Mouse (Mus musculus) frontal cortex, adult (tissue): Measurements from ENCODE around the gene Chrna3.
A peak's percentile ranks its signal among the peaks of the same experiment; 100 is the strongest.

Experiments
- ATAC-seq: cut with Nextera tagmentation; 2 replicates; pipeline ENCODE4 v1.9.2; 2017; ENCODE audit warnings: mild to moderate bottlenecking, moderate library complexity, mixed read lengths; ENCODE audit not compliant: low TSS enrichment

Chrna3 gene

DNA sequence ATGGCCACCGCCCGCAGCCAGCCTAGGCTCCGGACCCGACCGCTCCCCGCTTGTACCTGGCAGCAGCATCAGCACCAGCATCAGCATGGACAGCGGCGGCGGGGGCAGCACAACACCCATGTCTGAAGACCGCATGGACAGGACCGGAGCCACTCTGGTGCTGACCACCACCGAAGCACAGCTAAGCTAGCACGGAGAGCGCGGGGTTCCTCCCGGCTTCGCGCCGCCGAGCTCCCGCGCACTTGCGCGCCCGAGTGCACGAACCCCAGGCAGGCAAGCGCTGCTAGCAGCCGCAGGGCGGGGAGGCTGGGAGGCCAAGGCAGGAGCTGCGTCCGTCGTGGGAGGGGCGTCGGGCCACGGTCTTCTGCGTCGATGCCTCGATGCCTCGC is at the start of gene Chrna3:
Chrna3 (minus strand) TSS at position 288 of the 389 bp plus-strand sequence.
- ATAC-seq: peak; percentile 23; the same call in 1 of the 2 replicates

GRCm38 (mm10) chr9:55067965-55068265 is 41.6 kb upstream of the Chrna3 start:
- ATAC-seq: no peak

DNA sequence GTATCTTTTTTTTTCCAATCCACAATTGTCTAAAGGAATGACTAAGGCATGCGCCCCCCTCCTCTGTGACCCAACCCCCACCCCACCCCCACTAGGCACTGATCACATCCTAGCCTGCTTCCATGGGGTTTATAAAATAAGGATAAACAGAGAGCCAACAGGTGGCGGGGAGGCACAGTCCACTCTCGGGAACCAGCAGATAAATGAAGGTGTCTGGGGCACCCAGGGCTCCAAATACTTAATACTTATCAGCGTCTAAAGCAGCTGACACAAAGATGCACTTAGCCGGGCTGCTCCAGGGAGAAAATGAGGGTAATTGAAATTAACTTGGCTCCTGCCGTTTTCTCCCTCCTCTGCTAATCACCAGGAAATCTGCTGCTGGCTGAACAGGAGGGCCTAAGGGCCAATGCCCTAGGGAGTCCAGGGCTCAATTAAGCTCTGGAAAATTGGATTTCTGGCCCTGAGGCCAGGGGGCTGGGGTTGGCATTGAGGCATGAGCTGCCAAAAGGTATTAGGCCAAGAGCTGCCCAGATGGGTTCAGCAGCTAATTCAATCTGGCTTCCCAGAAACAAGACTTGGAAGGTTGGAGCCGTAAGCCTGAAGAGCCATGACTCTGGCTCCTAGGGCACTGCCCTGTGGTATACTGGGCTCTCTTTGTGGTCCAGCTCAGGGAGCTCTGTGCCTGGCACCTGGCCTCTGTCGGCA is 41.0 kb upstream of the Chrna3 start:
- ATAC-seq: 0 out of 2 replicates have a peak, but pooled peaks have one; percentile 9

GRCm38 (mm10) chr9:55065241-55065640 is 38.9 kb upstream of the Chrna3 start:
- ATAC-seq: no peak

- ATAC-seq: no peak
Measured at GRCm38 (mm10) chr9:55058067-55058466, 31.7 kb upstream of the Chrna3 start.

DNA sequence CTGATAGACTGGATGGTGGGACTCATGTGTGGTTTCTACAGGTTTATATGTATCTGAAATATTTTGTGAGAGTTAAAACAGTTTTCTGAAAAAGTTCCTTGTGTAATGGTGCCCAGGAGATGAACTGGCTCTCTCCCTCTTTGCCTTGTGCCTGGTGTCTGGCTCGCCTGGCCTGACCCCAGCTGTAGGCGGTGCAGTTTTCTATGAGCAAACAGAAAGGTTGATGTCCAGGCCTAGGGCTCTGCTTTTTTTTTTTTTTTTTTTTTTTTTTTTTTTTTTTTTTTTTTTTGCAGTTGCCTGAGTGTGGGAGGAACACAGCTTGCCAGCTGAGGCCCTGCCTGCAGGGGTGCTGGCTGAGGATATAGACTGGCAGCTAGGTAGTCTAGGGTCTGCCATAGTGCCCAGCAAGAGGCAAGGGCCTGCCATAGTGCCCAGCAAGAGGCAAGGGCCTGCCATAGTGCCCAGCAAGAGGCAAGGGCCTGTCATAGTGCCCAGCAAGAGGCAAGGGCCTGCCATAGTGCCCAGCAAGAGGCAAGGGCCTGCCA is 29.1 kb upstream of the Chrna3 start:
- no peak for ATAC-seq

GRCm38 (mm10) chr9:55048211-55048880 is 22.0 kb upstream of the Chrna3 start, which contains the start of gene Chrnb4:
TSS of gene Chrnb4 (minus strand) at chr9:55048779.
- ATAC-seq: no peak

DNA sequence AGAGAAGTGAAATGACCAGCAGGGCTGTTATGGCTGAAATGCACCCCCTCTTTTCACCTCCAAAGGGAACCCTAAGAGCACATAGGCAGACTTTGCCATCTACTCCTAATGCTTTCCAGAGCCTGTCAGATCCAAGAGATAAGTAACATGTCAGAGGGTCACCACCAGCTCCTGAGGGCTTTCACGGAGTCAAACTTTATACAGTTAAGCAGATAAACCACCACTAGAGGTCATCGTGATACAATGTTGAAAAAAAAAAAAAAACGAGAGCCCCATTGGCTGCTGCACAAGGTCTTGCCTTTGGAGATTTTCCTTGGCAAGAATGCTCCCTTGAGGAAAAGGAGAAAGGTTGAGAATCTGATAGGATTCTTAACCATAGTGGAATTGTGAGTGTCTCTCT is 20.4 kb upstream of the Chrna3 start:
- ATAC-seq: no peak

DNA sequence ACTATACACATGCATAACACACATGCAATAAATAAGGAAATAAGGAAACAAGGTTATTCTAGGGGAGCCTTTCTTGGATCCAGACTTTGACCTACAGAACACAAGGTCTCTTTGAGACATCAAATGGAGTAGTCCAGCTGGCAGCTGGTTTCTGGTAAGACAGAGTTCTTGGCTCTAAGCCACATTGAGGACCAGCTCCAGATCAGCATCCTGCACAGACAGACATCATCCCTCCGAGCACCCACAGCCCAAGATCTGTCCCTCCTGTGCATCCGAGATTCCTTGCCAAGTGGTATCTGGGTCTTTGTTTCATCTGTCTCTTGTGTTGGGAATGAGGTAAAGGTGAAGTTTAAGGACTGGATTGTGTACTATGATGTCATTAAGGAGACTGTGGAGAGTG is 18.6 kb upstream of the Chrna3 start:
- no peak for ATAC-seq

DNA sequence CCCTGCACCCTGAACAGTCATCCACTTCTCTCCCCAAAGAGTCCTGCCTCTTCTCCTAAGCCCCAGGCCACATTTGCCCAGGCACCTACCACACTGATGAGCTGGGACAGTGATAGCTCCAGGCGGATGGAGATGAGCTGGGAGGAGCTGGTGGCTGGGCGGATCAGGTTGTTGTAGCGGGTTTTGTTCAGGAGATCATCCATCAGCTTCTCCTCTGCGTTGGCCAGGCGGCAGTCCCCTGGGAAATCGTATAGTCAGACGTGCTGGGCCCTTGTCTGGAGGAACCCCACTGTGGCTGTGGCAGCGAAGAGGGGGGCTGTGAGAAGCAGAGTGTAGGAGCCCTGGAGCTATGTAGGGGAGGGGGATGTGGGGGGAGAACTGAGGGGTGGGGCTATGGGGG is 17.3 kb upstream of the Chrna3 start:
- no peak for ATAC-seq

GRCm38 (mm10) chr9:55041389-55041788 is 15.0 kb upstream of the Chrna3 start:
- no peak for ATAC-seq

GRCm38 (mm10) chr9:55039983-55040382 is 13.6 kb upstream of the Chrna3 start:
- no peak for ATAC-seq

DNA sequence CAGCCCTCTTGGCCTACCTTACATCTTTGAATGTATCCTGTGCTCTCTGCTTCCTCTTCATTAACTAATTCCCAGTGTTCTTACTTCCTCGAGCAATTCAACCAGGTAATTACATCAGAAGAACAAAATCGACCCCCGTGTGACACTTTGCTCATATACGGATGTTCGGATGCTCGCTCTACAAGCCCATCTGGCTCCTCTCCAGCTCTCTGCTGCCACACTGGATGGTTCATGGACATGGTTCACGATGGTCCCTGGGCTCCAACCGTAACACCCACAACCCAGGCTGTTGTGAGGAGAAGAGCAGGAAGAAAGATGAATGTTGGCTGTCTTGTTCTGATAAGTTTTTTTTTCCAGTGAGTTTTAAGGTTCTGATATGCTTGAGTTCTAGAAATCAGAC is 12.6 kb upstream of the Chrna3 start:
- ATAC-seq: no peak

- ATAC-seq: no peak; the same call in 1 of the 2 replicates
Measured at GRCm38 (mm10) chr9:55031435-55032167, 5.2 kb upstream of the Chrna3 start.

DNA sequence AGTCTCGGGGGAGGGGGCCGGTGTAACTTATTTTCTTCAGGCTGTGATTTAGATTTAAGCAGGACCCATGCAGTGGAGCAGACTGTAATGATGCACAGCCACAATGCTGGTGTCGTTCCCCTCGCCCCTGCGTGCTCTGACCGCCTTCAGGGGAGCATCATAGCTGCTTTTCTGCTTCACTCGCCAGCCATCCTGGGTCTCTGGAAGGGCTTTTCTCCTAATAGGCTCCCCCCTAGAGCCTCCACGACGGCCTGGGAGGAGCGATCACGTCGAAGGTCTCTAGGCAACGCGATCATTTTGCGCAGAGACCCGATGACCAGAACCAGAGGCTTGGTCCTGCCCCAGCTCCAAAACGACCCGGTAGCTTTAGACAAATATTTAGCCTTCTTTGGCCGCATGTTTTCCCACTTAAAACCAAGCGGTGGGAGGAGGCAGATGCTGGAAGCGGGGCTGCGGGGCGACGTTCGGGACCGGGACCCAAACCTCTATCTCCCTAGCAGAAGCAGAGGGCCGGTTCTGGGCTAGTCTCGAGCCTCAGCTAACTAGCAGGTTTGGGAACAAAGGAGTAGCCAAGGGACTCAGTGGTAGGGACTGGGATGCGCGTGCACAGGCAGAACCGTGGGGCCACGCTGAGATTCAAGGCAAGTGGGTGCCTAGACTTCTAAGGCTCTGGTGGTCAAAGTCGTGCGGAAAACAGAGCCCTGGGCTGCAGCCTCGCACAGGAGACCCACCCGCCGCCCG is 658 bp downstream of the Chrna3 start:
- no peak for ATAC-seq

DNA sequence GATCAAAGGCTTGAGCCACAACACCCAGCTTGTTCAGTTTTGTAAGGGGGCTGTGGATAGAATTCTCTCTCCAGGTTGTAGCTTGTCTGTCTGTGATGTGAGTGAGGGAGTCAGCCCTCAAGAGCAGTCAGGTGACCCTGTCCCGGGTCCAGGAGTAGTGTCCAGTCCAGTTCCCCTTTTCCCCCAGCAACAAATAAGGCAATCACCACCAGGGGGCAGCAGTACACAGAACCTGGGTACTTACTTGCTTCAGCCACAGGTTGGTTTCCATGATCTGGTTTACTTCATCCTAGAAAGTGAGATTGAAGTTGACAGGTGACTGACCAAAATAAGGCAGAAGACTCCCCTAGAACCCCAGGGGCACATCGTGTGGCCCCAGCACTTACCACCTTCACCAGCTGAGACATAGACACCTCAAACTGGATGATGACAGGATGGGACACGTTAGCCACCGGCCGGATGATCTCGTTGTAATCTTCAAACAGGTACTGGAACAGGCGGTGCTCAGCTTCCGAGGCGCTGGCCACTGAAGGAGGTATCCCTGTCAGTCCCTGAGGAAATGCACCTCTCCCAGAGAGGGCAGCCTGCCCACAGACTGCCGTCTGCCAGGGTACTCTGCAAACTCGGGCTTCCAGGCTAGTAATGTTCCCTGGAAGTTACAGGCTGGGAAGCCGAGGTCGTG is 2.3 kb downstream of the Chrna3 start:
- peak; percentile 64; the same call in 1 of the 2 replicates for ATAC-seq

- no peak for ATAC-seq
Measured at GRCm38 (mm10) chr9:55023326-55023725, 3.0 kb downstream of the Chrna3 start.

DNA sequence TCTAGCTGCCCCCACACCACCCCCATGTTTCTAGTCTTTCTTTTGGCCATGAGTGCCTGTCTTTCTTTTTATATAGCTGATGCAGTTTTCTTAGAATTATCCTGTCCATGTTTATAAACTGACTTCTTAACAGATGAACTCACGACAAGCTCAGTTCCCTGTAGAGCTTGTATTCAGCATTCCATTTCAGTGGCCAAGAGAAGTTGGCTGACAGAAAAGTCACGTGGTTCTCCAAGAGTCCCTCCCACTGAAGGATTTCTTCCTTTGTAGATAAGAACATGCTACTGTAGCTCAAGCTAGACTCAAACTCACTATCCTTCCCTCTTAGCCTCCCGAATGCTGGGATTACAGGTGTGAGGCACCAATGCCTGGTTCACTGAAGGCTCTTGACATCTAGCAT is 9.4 kb downstream of the Chrna3 start:
- no peak for ATAC-seq

DNA sequence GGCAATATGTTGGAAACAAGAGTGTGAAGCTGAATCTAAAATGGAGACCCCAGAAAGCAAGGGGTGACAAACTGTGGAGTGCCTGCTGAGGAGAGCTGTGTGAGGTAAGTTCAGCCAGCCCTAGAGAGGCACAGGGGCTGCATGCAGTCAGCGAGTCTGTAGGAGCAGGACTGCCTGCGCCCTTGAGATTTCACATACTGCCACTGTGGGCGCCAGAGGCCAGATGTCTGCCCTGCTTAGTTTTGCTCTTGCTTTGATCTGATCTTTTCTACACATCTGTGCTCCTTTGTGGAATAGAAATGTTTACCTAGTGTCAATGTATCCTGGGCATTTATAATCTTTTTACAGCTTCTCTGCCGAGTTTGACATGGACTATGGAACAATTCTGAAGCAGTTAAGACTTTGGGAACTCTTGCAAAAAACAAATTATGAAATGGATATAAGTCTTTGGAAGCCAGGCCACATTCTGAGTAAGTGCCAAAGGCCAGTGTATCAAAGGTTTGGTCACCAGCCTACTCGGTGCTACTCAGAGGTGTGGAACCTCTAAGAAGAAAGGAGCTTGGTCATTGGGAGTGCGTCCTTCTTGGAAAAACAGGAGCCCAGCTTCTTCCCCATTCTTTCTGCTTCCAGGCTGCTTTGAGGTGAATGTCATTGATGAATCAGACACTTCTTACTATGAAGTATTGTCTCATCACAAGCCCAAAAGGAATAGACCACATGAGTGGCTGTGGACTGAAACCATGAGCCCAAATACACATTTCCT is 15.6 kb downstream of the Chrna3 start:
- no peak for ATAC-seq

DNA sequence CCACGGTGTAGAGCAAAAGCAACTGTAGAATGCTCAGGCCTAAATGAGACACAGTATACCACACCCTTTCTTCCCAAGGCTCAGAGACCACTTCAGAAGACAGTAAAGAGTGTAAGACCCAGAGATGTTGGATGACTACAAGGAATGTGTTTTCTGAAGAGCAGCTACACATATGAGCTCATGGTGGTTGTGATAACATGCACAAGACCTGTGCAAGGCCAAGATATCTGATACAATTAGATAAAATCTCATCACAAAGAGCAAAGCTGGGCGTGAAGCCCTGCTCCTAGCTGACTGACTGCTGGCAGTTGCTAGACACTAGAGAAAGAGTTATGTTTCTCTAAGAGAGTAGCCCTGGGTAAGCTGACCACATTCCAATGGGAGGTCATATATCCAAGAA is 16.7 kb downstream of the Chrna3 start:
- no peak for ATAC-seq

GRCm38 (mm10) chr9:55003609-55004008 is 22.8 kb downstream of the Chrna3 start:
- ATAC-seq: peak; percentile 50
